Mouse (Mus musculus) liver, embryonic 15.5 days (tissue): ENCODE measurements at regions not wholly inside any gene's neighbourhood (a gene's known extent, or its start where the extent isn't known, plus 50 kb on each side); places are given as distances from the start of the nearest gene placed in this dataset.

Source experiments
- ATAC-seq: fragments of 200-750 bp; cut with Nextera tagmentation; 2 replicates; pipeline ENCODE4 v1.8.0; 2017; ENCODE audit warnings: moderate number of reproducible peaks, mild to moderate bottlenecking, moderate library complexity; ENCODE audit not compliant: insufficient read depth
- H3K27ac ChIP-seq: fragments of 300-500 bp; sonication (generic); replicated peaks from 2 replicates; pipeline ENCODE4 v1.5.1; 2015; ENCODE audit warnings: mild to moderate bottlenecking, inconsistent platforms
- H3K27me3 ChIP-seq: fragments of 300-500 bp; sonication (generic); 2 replicates; pipeline ENCODE4 v1.6.1; 2015; ENCODE audit warnings: mild to moderate bottlenecking, inconsistent platforms
- H3K36me3 ChIP-seq: fragments of 300-500 bp; sonication (generic); replicated peaks from 2 replicates; pipeline ENCODE4 v1.6.1; 2015; ENCODE audit warnings: moderate library complexity, mild to moderate bottlenecking, inconsistent platforms
- H3K4me1 ChIP-seq: fragments of 300-500 bp; sonication (generic); replicated peaks from 2 replicates; pipeline ENCODE4 v1.6.1; 2015; ENCODE audit warnings: inconsistent platforms
- H3K4me2 ChIP-seq: fragments of 300-500 bp; sonication (generic); 2 replicates; pipeline ENCODE4 v1.6.1; 2015; ENCODE audit warnings: moderate library complexity, mild to moderate bottlenecking, inconsistent platforms
- H3K4me3 ChIP-seq: fragments of 300-500 bp; sonication (generic); replicated peaks from 2 replicates; pipeline ENCODE4 v1.5.1; 2015; ENCODE audit warnings: mild to moderate bottlenecking, inconsistent platforms
- H3K9ac ChIP-seq: fragments of 300-500 bp; sonication (generic); 2 replicates; pipeline ENCODE4 v1.6.1; 2015; ENCODE audit warnings: moderate library complexity, mild to moderate bottlenecking, inconsistent platforms
- H3K9me3 ChIP-seq: fragments of 300-500 bp; sonication (generic); replicated peaks from 2 replicates; pipeline ENCODE4 v1.6.1; 2016; ENCODE audit warnings: inconsistent platforms
- WGBS: fragments of 180-500 bp; shearing (Covaris S2); methylation state at CpG from one replicate; pipeline ENCODE4 v1.1.7; 2015; ENCODE audit warnings: mixed read lengths; ENCODE audit not compliant: insufficient replicate concordance; 5-methylcytosine and 5-hydroxymethylcytosine counted together

DNA sequence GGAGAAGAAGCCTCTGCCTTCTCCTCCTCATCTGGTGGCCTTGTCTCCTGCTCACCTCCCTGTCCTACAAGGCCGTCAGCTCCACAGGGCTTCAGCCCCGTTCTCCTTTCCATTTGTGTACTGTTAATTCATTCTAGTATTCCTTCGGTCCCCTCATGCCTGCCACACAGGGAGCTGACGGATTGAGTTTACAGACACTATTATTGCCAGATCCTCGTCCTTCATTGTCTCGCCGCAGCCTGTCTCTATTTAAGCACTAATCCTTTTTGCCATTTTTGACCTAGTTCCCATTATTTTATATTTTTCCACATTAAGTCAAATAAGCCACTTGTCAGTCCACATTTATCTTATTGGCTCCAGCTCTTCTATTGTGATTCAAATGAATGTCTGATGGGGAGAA lies 64.2 kb upstream of the Cd180 start:
- WGBS, result 73% methylated on average over 7 of the region's 7 CpGs
- Histone ChIP-seq H3K4me1 (no peaks in the 10 kb centered on the region), H3K4me3 (no peak overlapping the region), H3K9ac (no peak overlapping the region), H3K4me2 (no peak overlapping the region), H3K9me3 (no peaks in the 10 kb centered on the region), H3K27ac (no peak overlapping the region), H3K27me3 (no peaks in the 10 kb centered on the region), H3K36me3 (no peaks in the 10 kb centered on the region)
- no peak for ATAC-seq

DNA sequence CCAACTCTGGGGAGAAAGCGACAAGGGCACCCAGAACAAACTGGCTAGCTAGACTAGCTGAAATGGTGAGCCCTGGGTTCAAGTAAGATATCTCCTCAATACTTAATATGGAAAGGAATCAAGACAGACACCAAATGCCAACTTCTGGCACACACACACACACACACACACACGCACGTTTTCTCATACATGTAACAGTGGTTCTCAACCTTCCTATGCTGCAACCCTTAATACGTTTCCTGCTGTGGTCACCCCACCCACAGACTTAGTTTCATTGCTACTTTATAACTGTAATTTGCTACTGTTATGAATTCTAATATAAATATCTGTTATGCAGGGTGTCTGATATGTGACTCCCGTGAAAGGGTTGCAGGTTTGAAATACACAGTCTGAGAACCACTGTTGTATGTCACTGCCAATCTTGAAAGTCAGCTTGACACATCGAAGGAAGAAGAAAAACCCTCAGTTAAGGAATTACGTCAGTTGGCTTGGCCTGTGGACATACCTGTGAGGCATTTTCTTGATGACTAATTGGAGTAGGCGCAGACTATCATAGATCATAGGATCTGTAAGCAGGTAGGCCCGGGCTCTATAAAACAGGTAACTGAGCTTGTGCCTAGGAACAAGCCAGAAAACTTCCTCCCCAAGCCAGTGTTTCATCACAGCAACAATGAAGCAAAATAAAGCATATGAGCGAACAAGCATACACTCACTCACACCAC lies 59.0 kb upstream of the Cd180 start:
- Histone ChIP-seq H3K9me3 (no peaks in the 10 kb centered on the region), H3K36me3 (no peaks in the 10 kb centered on the region), H3K9ac (no peak overlapping the region), H3K27me3 (no peaks in the 10 kb centered on the region), H3K4me1 (no peaks in the 10 kb centered on the region), H3K27ac (no peak overlapping the region), H3K4me2 (no peak overlapping the region), H3K4me3 (no peak overlapping the region)
- ATAC-seq, result no peak
- 69% methylated on average over 10 of the region's 10 CpGs for WGBS

DNA sequence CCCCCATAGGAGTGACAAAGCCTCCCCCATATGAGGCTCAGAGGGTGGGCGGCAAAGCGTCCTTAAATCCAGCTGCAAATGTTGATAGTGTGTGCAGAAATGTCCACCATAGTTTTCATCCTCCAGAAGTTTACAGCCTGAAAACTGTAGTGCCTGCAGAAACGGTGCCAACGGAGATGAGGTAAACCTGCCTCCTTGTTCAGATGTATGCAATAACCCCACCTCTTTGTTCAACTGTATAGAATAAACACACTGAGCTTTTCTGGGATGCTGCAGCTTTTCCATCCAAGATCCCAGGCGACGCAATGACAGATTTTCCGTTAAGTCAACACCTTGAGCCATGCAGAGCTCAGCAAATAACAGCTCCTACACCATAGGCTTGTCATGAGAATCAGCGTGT lies 57.3 kb upstream of the Cd180 start:
- H3K36me3 ChIP-seq, result no peaks in the 10 kb centered on the region
- no peaks in the 10 kb centered on the region for H3K27me3 ChIP-seq
- H3K9ac ChIP-seq, result no peak overlapping the region
- no peak for ATAC-seq
- no peak overlapping the region for H3K4me3 ChIP-seq
- H3K9me3 ChIP-seq, result no peaks in the 10 kb centered on the region
- no peak overlapping the region for H3K4me2 ChIP-seq
- no peak overlapping the region for H3K27ac ChIP-seq
- WGBS, result 73% methylated on average over 8 of the region's 8 CpGs
- H3K4me1 ChIP-seq, result no peaks in the 10 kb centered on the region

DNA sequence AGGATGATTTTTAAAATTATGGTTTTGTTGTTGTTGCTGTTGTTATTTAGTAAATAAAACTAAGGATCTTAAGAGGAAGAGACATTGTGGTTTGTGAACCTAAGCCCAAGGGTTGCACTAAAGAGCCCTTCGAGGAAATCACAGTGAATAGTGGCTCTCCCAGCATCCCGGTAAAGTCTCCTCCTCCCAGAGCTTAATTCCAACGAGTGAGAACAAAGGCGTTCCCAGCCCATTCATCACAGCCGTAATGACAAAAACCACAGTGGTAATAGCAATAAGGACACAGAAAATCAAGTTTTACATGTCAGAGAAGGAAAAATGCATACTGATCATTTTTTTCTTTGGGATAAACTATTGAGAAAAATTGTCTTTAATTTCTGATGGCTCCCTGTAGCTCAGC lies 56.3 kb upstream of the Cd180 start:
- H3K4me1 ChIP-seq, result no peaks in the 10 kb centered on the region
- no peaks in the 10 kb centered on the region for H3K27me3 ChIP-seq
- no peak overlapping the region for H3K9ac ChIP-seq
- no peak overlapping the region for H3K4me2 ChIP-seq
- WGBS, result 42% methylated on average over 5 of the region's 5 CpGs
- no peaks in the 10 kb centered on the region for H3K9me3 ChIP-seq
- no peak for ATAC-seq
- H3K36me3 ChIP-seq, result no peaks in the 10 kb centered on the region
- no peak overlapping the region for H3K27ac ChIP-seq
- H3K4me3 ChIP-seq, result no peak overlapping the region

GRCm38 (mm10) chr13:102639651-102640050 lies 53.7 kb upstream of the Cd180 start:
- no peak overlapping the region for H3K27ac ChIP-seq
- no peaks in the 10 kb centered on the region for H3K27me3 ChIP-seq
- 77% methylated on average over 9 of the region's 9 CpGs for WGBS
- no peaks in the 10 kb centered on the region for H3K9me3 ChIP-seq
- H3K36me3 ChIP-seq, result no peaks in the 10 kb centered on the region
- ATAC-seq, result no peak
- no peaks in the 10 kb centered on the region for H3K4me1 ChIP-seq
- no peak overlapping the region for H3K4me3 ChIP-seq
- H3K4me2 ChIP-seq, result no peak overlapping the region
- no peak overlapping the region for H3K9ac ChIP-seq

DNA sequence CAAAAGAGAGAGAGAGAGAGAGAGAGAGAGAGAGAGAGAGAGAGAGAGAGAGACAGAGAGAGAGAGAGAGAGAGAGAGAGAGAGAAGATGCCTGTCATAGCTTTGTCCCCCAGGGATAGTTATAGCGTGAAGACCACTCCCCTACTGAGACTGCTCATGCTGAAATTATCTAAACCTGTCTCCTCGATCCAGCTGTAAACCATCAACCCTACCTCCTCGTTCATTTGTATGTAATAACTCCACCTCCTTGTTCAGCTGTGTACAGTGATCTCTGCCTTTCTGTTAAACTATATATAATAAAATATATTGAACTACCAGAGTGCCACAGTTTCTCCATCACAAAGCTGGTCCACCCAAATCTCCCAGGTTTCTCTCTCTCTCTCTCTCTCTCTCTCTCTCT lies 53.2 kb upstream of the Cd180 start:
- H3K9me3 ChIP-seq, result no peaks in the 10 kb centered on the region
- H3K27ac ChIP-seq, result no peak overlapping the region
- no peak for ATAC-seq
- 45% methylated on average over 3 of the region's 3 CpGs for WGBS
- no peaks in the 10 kb centered on the region for H3K36me3 ChIP-seq
- H3K4me2 ChIP-seq, result no peak overlapping the region
- H3K9ac ChIP-seq, result no peak overlapping the region
- no peaks in the 10 kb centered on the region for H3K4me1 ChIP-seq
- H3K27me3 ChIP-seq, result no peaks in the 10 kb centered on the region
- H3K4me3 ChIP-seq, result no peak overlapping the region
